Mouse (Mus musculus) cerebellum, adult 2 months (tissue): Measurements from ENCODE around the gene Bhlha15.

Experiments
- CTCF ChIP-seq: fragments of 200-500 bp; IDR thresholded peaks from 2 replicates; pipeline ENCODE4 v1.5.1; 2011; ENCODE audit warnings: low read depth, mild to moderate bottlenecking, control low read depth, low read length, moderate library complexity, borderline replicate concordance; ENCODE audit not compliant: insufficient read depth
- POLR2A ChIP-seq: fragments of 200-500 bp; IDR thresholded peaks from 2 replicates; pipeline ENCODE4 v1.6.1; 2011; ENCODE audit warnings: low read length, control low read depth, borderline replicate concordance; ENCODE audit not compliant: insufficient read depth

- TF ChIP-seq POLR2A, result no peak
- no peak for TF ChIP-seq CTCF
Measured at GRCm38 (mm10) chr5:144191026-144191425, 940 bp downstream of the Bhlha15 start.
